Mouse (Mus musculus) myocyte (in vitro differentiated cells): ENCODE results near the gene Nr2c1. TPM values are rescaled to one million over a fixed set of nuclear protein-coding genes. Genes with fewer than 3 reads are reported as not detected.
A peak's percentile ranks its signal among the peaks of the same experiment; 100 is the strongest.

ENCODE experiments used
- H3K27me3 ChIP-seq: one replicate; pipeline ENCODE4 v1.6.1; 2011; ENCODE audit not compliant: control insufficient read depth, insufficient read depth, insufficient read length
- H3K36me3 ChIP-seq: one replicate; pipeline ENCODE4 v1.6.1; 2011; ENCODE audit not compliant: control insufficient read depth, insufficient read depth
- H3K4me2 ChIP-seq: one replicate; pipeline ENCODE4 v1.6.1; 2011; ENCODE audit warnings: low read depth, control low read depth
- H3K4me3 ChIP-seq: one replicate; pipeline ENCODE4 v1.5.1; 2011; ENCODE audit warnings: mild to moderate bottlenecking, control low read depth, moderate library complexity
- H3K79me2 ChIP-seq: one replicate; pipeline ENCODE4 v1.6.1; 2011; ENCODE audit not compliant: control insufficient read depth, insufficient read depth
- H3ac ChIP-seq: one replicate; pipeline ENCODE4 v1.6.1; 2011; ENCODE audit not compliant: control insufficient read depth, insufficient read length
- CEBPB ChIP-seq: IDR thresholded peaks from 2 replicates; pipeline ENCODE4 v1.6.1; 2011; ENCODE audit warnings: mild to moderate bottlenecking, moderate library complexity; ENCODE audit not compliant: poor library complexity, insufficient read depth, severe bottlenecking
- E2F4 ChIP-seq: IDR thresholded peaks from one replicate; pipeline ENCODE4 v1.6.1; 2011; ENCODE audit warnings: mild to moderate bottlenecking, control low read depth, moderate library complexity; ENCODE audit not compliant: insufficient read depth
- MAX ChIP-seq: IDR thresholded peaks from one replicate; pipeline ENCODE4 v1.6.1; 2011; ENCODE audit warnings: low read depth, mild to moderate bottlenecking, control low read depth
- MYOD1 ChIP-seq, 3 experiments: IDR thresholded peaks; one replicate each; pipeline ENCODE4 v1.6.1; 2011; ENCODE audit warnings: control low read depth in 2 of 3, low read depth in 2 of 3, mild to moderate bottlenecking in 2 of 3, moderate library complexity in 1 of 3; ENCODE audit not compliant: insufficient read length in 2 of 3, control insufficient read depth in 1 of 3
- MYOG ChIP-seq, 3 experiments: IDR thresholded peaks; one replicate each; pipeline ENCODE4 v1.6.1; 2011; ENCODE audit warnings: control low read depth in 2 of 3, low read depth in 2 of 3, mild to moderate bottlenecking in 2 of 3; ENCODE audit not compliant: insufficient read length in 2 of 3, control insufficient read depth in 1 of 3, insufficient read depth in 1 of 3
- POLR2A ChIP-seq: IDR thresholded peaks from one replicate; pipeline ENCODE4 v1.6.1; 2011; ENCODE audit warnings: low read depth, mild to moderate bottlenecking, control low read depth, moderate library complexity; ENCODE audit not compliant: insufficient read length
- POLR2AphosphoS2 ChIP-seq: IDR thresholded peaks from one replicate; pipeline ENCODE4 v1.6.1; 2011; ENCODE audit warnings: low read depth, control low read depth; ENCODE audit not compliant: insufficient read length
- REST ChIP-seq: IDR thresholded peaks from one replicate; pipeline ENCODE4 v1.6.1; 2011; ENCODE audit warnings: mild to moderate bottlenecking, control low read depth, moderate library complexity; ENCODE audit not compliant: insufficient read depth, insufficient read length
- SRF ChIP-seq: IDR thresholded peaks from one replicate; pipeline ENCODE4 v1.6.1; 2011; ENCODE audit warnings: low read depth; ENCODE audit not compliant: control insufficient read depth, insufficient read length
- TCF12 ChIP-seq: IDR thresholded peaks from one replicate; pipeline ENCODE4 v1.6.1; 2011; ENCODE audit warnings: mild to moderate bottlenecking, control low read depth; ENCODE audit not compliant: poor library complexity, insufficient read depth, severe bottlenecking
- TCF3 ChIP-seq: IDR thresholded peaks from one replicate; pipeline ENCODE4 v1.6.1; 2011; ENCODE audit warnings: low read depth, control low read depth; ENCODE audit not compliant: insufficient read length
- USF1 ChIP-seq: IDR thresholded peaks from one replicate; pipeline ENCODE4 v1.6.1; 2011; ENCODE audit warnings: low read depth, mild to moderate bottlenecking, control low read depth, moderate library complexity
- polyA plus RNA-seq: library from polyadenylated mRNA; unstranded; fragments of >200 nt; fragmentation: generic; extraction: Trizol; gene quantifications from one replicate; pipeline ENCODE4 v1.2.1, GENCODE M21; 2012; ENCODE audit warnings: missing spikeins

Gene Nr2c1
- polyA plus RNA-seq, 1 experiment, result 8.4 TPM

DNA sequence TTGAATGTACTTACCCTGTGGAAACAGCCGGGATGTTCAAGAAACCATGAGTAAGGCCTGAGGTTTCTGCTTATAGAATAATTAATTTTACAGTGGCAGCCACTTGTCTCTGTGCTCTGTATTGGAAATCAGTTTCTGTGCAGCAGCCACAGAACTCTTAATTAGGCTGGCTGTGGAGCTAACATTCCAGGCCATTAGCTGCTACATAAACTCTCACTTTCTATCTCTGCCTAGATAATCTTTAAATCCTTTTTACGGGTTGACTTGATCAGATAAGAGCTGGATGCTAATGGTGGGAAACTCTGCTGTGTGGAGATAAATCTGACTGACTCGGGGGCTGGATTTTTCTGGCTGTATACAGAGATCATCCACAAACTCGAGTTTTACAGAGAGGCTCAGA lies 35.4 kb downstream of the Nr2c1 start:
- Histone ChIP-seq H3K4me3 (no peak overlapping the region), H3K79me2 (no peaks in the 10 kb centered on the region), H3K27me3 (no peaks in the 10 kb centered on the region), H3K36me3 (peaks cover 32% of the 10 kb centered on the region), H3K4me2 (no peak overlapping the region), H3ac (no peak overlapping the region)
- TF ChIP-seq MYOD1 (IDR thresholded peaks at IDR 0.05; ENCODE audit: control insufficient read depth in 1 of 3, insufficient read length in 2 of 3, low read depth in 2 of 3), result no peak

DNA sequence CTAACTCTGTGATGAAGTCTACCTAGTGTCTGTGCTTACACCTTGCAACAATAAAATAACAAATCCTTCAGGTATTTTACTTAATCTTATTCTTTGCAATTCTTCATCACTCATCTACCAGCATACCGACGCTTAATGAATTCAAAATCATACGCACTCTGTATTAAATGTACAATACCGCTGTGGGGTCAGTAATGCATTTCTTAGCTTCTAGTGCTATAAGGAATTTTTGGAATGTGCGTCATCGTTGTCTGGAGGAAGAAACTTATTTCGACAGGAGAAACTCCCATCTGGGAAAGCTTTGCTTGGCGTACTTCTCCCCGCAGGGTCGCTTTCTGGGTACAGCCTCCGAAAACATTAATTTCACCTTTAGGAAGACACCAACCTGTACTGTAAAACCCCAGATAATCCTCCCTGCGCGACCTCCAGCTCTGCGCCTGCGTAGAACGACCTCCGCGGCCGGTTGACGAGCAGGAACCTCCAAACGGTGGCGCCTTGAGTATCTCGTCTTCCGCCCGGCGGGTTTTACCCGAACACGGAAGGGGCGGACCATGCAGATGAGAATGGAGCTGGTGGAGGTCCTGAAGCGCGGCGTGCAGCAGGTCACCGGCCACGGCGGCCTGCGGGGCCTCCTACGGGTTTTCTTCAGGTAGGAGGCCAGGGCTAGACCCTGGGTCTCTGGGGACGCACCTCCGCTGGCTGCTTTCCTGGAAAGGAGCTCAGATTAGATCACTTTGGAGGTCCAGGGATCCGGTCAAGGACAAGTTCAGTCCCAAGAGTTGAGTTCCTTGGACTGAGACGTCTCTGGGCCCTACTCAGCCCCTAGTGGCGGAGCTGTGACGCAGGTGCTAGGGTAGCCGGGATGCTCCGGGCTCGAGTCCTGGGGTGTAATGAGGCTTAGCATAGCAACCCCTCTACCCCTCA lies 50.9 kb downstream of the Nr2c1 start, which contains the start of gene Ndufa12:
TSS of gene Ndufa12 (plus strand) at position 239 of the 924 bp plus-strand sequence.
- TF ChIP-seq MYOD1 (IDR thresholded peaks at IDR 0.05; ENCODE audit: control insufficient read depth in 1 of 3, insufficient read length in 2 of 3, low read depth in 2 of 3), result no peak
- peak; percentile 80 for TF ChIP-seq POLR2A
- TF ChIP-seq REST, result peak; percentile 43
- TF ChIP-seq SRF, result peak; percentile 12
- peak; percentile 88 for TF ChIP-seq POLR2AphosphoS2
- Histone ChIP-seq H3K27me3 (no peaks in the 10 kb centered on the region), H3K4me3 (peak within 1 kb of the TSS; percentile 86), H3ac (peak within 1 kb of the TSS; percentile 39), H3K79me2 (peaks cover 23% of the 10 kb centered on the region), H3K36me3 (peaks cover 11% of the 10 kb centered on the region), H3K4me2 (peak within 1 kb of the TSS; percentile 90)

DNA sequence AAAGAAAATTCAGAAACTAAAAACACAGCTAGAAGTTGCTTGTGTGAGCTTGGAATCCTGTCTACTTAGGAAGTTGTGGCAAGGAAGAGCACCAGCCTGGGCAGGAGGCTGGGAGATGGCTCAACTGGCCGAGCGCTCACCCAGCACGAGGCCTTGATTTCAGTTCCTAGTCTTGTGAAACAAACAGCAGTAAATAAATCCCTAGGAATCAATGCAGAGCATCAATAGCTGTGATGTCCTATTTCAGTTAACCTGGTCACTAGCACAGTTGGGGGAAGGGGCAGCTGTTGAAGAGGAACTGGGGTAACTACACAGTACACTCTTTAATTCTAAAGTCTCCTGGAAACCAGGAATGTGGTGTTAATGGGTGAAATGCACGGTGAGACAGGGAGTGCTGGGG lies 57.1 kb downstream of the Nr2c1 start:
- TF ChIP-seq REST (no peak), TCF12 (no peak), MAX (no peak), SRF (no peak), POLR2A (no peak), TCF3 (no peak), MYOG (IDR thresholded peaks at IDR 0.05; ENCODE audit: control insufficient read depth in 1 of 3, insufficient read depth in 1 of 3, insufficient read length in 2 of 3, low read depth in 2 of 3) (no peak), E2F4 (no peak), USF1 (no peak), CEBPB (no peak), POLR2AphosphoS2 (no peak), MYOD1 (IDR thresholded peaks at IDR 0.05; ENCODE audit: control insufficient read depth in 1 of 3, insufficient read length in 2 of 3, low read depth in 2 of 3) (no peak)
- Histone ChIP-seq H3K4me3 (no peak overlapping the region), H3K79me2 (peaks cover 14% of the 10 kb centered on the region), H3K27me3 (no peaks in the 10 kb centered on the region), H3K4me2 (no peak overlapping the region), H3ac (no peak overlapping the region), H3K36me3 (peaks cover 17% of the 10 kb centered on the region)

DNA sequence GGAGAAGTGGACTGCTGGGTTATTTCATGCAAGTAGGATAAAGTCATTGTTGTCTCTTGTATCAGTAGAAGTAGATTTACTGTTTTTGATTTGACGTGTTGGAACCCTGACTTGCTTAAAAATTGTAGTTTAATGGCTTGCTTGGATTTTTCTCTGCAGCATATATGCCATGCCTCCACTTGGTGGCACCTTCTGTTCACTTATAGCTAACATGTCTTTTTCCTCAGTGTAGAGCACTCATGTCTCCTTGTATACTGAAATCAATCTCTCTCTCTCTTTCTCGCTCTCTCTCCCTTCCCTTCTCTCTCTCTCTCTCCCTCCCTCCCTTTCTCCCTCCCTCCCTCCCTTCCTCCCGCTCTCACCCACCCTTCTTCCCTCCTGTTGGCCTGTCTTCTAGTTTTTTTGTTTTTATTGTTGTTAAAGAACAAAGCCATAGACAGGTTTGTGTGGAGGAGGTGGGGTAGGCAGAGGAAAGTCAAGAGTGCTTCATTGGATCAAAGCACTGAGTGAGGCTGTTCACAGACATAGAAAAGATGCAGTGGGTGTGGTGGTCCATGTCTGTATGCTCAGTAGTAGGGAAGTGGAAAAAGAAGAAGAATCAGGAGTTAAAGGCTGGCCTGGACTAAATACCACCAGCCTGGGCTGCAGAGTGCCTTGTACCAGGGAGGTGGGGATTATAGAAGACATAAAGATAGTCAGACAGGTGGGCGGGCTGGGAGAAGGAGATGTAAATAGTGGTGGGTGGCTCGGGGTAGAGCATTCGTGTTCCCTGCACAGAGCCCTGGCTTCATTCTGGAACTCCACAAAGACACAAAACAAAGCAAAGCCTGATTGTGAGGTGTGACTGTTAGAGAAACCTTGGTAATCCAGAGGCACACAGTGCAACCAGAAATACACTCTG lies 63.1 kb downstream of the Nr2c1 start:
- H3K4me3 ChIP-seq, result no peak overlapping the region
- no peaks in the 10 kb centered on the region for H3K27me3 ChIP-seq
- peaks cover 10% of the 10 kb centered on the region for H3K36me3 ChIP-seq
- no peaks in the 10 kb centered on the region for H3K79me2 ChIP-seq
- no peak for TF ChIP-seq MYOG (IDR thresholded peaks at IDR 0.05; ENCODE audit: control insufficient read depth in 1 of 3, insufficient read depth in 1 of 3, insufficient read length in 2 of 3, low read depth in 2 of 3)
- TF ChIP-seq MAX, result no peak
- TF ChIP-seq TCF12, result no peak
- no peak for TF ChIP-seq E2F4
- no peak for TF ChIP-seq USF1
- TF ChIP-seq POLR2AphosphoS2, result no peak
- no peak for TF ChIP-seq CEBPB
- no peak for TF ChIP-seq MYOD1 (IDR thresholded peaks at IDR 0.05; ENCODE audit: control insufficient read depth in 1 of 3, insufficient read length in 2 of 3, low read depth in 2 of 3)
- no peak for TF ChIP-seq REST
- TF ChIP-seq SRF, result no peak
- no peak for TF ChIP-seq POLR2A
- TF ChIP-seq TCF3, result no peak
- H3K4me2 ChIP-seq, result no peak overlapping the region
- no peak overlapping the region for H3ac ChIP-seq

DNA sequence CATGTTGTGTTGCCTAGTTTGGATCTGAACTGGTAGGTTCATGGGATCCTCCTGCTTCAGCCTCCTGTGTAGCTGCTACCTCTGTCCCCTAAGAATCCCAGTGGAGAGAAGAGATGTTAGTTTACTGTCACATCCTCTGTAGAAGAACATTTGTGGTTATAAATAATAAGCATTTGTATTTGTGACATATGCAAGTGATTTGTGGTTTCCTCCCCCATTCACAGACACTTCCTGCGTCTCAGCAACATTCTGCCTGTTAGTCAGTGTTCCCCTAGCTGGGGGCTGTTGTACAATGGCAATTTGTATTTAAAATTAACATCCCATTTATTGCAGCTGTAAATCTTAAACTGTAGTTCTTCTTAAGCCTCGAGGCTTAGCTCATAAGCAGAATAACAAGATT lies 63.9 kb downstream of the Nr2c1 start:
- peaks cover 6% of the 10 kb centered on the region for H3K36me3 ChIP-seq
- H3K79me2 ChIP-seq, result no peaks in the 10 kb centered on the region
- no peak overlapping the region for H3K4me2 ChIP-seq
- H3K27me3 ChIP-seq, result no peaks in the 10 kb centered on the region
- no peak overlapping the region for H3K4me3 ChIP-seq
- no peak overlapping the region for H3ac ChIP-seq
- TF ChIP-seq REST (no peak), POLR2A (no peak), CEBPB (no peak), SRF (no peak), POLR2AphosphoS2 (no peak), TCF12 (no peak), E2F4 (no peak), USF1 (no peak), MAX (no peak), TCF3 (no peak), MYOD1 (IDR thresholded peaks at IDR 0.05; ENCODE audit: control insufficient read depth in 1 of 3, insufficient read length in 2 of 3, low read depth in 2 of 3) (no peak), MYOG (IDR thresholded peaks at IDR 0.05; ENCODE audit: control insufficient read depth in 1 of 3, insufficient read depth in 1 of 3, insufficient read length in 2 of 3, low read depth in 2 of 3) (no peak)
